Mouse (Mus musculus) limb, embryonic 14.5 days (tissue): ENCODE data around the gene Pax6. TPM values are rescaled to one million over a fixed set of nuclear protein-coding genes. Genes with fewer than 3 reads are reported as not detected.

Source experiments
- ATAC-seq: fragments of 200-750 bp; cut with Nextera tagmentation; 2 replicates; pipeline ENCODE4 v1.8.0; 2017; ENCODE audit warnings: low read depth, moderate number of reproducible peaks, moderate TSS enrichment; ENCODE audit not compliant: low FRiP score
- DNase-seq: peaks from one replicate; pipeline ENCODE4 v3.0.0-alpha.2; 2015; ENCODE audit warnings: low spot score
- H3K27ac ChIP-seq: fragments of 300-500 bp; sonication (generic); replicated peaks from 2 replicates; pipeline ENCODE4 v1.5.1; 2014; ENCODE audit warnings: low read depth, mild to moderate bottlenecking, low read length, moderate library complexity, mixed read lengths
- H3K27me3 ChIP-seq: fragments of 300-500 bp; sonication (generic); 2 replicates; pipeline ENCODE4 v1.6.1; 2014; ENCODE audit warnings: low read length, mixed read lengths; ENCODE audit not compliant: control insufficient read depth, insufficient read depth
- H3K36me3 ChIP-seq: fragments of 300-500 bp; sonication (generic); 2 replicates; pipeline ENCODE4 v1.6.1; 2014; ENCODE audit warnings: mild to moderate bottlenecking, low read length, moderate library complexity, mixed read lengths; ENCODE audit not compliant: control insufficient read depth, insufficient read depth
- H3K4me1 ChIP-seq: fragments of 300-500 bp; sonication (generic); 2 replicates; pipeline ENCODE4 v1.6.1; 2014; ENCODE audit warnings: antibody characterized with exemption, low read length, mixed read lengths; ENCODE audit not compliant: control insufficient read depth, insufficient read depth
- H3K4me2 ChIP-seq: fragments of 300-500 bp; sonication (generic); replicated peaks from 2 replicates; pipeline ENCODE4 v1.6.1; 2014; ENCODE audit warnings: low read depth, mild to moderate bottlenecking, low read length, moderate library complexity; ENCODE audit not compliant: severe bottlenecking
- H3K4me3 ChIP-seq: fragments of 300-500 bp; sonication (generic); replicated peaks from 2 replicates; pipeline ENCODE4 v1.5.1; 2014; ENCODE audit warnings: low read length
- H3K9ac ChIP-seq: fragments of 300-500 bp; sonication (generic); 2 replicates; pipeline ENCODE4 v1.6.1; 2014; ENCODE audit warnings: mild to moderate bottlenecking, low read depth, low read length, moderate library complexity; ENCODE audit not compliant: severe bottlenecking
- H3K9me3 ChIP-seq: fragments of 300-500 bp; sonication (generic); 2 replicates; pipeline ENCODE4 v1.6.1; 2016; ENCODE audit warnings: low read length; ENCODE audit not compliant: control insufficient read depth
- POLR2A ChIP-seq: fragments of 200-500 bp; IDR thresholded peaks from 2 replicates; pipeline ENCODE4 v1.8.0; 2012; ENCODE audit warnings: inconsistent platforms, mild to moderate bottlenecking, moderate library complexity, borderline replicate concordance; ENCODE audit not compliant: insufficient read depth, insufficient read length; ENCODE audit errors: extremely low read depth
- WGBS: fragments of 180-500 bp; shearing (Covaris S2); extraction: QIAGEN DNeasy Blood & Tissue Kit; methylation state at CpG from one replicate; pipeline ENCODE4 v1.1.7; 2014; 5-methylcytosine and 5-hydroxymethylcytosine counted together
- polyA plus RNA-seq, 2 experiments: library from polyadenylated mRNA; depleted of rRNA in 1 of 2; stranded (reverse) in 1 of 2; unstranded in 1 of 2; fragments of >200 nt; fragmentation: Nextera tagmentation in 1 of 2; extraction: Ambion mirVana in 1 of 2; gene quantifications; 2 replicates each; pipeline versions ENCODE4 v1.2.1 to v1.2.3; 2012 to 2014

Gene Pax6
- polyA plus RNA-seq, 2 experiments, result 0.44 to 0.48 TPM

DNA sequence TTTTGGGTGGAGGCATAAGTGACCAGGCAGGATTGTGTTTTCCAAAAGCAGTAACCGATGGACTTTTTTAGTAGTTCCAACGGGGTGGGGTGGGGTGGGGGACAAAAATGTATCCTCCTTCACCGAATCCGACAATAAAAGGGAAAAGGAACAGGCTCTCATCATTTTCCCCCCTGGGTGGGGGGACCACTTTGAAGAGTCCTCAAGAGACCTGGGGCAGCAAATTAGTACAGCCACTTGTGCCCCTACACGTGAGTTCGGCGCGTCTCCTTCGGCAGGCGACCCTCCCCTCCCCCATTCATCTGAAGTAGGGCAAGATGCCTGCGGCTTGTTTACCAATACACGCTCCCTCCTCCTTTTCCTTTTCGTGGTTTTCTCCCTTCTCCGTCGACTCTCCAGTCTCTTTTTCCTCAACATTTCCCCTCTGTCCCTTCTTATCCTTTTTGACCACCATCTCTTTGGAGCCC is 20.6 kb downstream of the Pax6 start:
- H3K4me1 ChIP-seq, result 0 out of 2 replicates have a peak, but pooled peaks cover 5% of the 10 kb centered on the region
- WGBS, result 1% methylated on average over 15 of the region's 15 CpGs
- no peak overlapping the region for H3K9ac ChIP-seq
- H3K4me2 ChIP-seq, result no peak overlapping the region
- ATAC-seq, result no peak
- no peak for TF ChIP-seq POLR2A
- DNase-seq, result no peak
- no peak overlapping the region; the same call in 1 of the 2 replicates for H3K4me3 ChIP-seq
- no peaks in the 10 kb centered on the region for H3K36me3 ChIP-seq
- H3K9me3 ChIP-seq, result no peaks in the 10 kb centered on the region
- H3K27ac ChIP-seq, result no peak overlapping the region
- peaks cover 82% of the 10 kb centered on the region for H3K27me3 ChIP-seq

DNA sequence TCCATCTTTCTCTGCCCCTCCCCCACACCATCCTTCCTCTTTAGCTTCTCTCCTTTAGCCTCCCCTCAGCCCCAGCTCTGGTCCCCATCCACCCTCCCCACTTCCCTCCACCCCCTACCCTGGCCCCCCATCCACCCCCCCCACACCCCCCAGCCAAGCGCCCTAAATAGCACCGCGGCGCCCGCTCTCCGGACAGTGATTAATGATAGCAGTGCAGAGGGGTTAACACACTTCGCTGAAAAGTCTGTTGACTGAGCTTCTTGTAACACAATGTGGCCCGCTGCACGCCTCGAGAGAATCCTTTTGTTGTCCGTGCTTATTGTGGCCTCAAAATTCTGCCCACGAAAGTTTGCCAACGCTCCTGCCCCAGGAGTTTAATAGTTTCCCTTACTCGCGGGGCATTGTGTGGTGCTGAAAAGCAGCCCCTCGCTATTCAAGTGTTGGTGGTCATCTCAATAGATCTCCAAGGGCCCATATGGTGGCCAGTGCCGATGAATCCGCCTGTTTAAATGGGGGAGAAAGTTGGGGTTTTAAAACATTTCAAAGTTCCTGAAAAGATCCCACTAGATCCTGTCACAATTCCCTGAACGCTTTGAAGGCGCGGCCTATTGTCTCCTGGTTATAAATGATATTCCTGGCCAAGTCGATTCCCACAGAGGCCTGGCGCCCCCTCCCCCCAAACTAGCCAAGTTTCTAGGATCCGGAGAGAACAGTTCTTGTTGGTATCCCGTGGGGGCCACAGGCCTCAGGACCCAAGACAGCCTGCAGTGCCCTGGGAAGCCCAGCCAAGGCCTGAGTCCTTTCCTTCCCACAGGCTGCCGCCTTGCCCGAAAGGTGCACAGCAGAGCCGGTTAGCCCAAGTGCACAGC is 21.3 kb downstream of the Pax6 start:
- H3K4me3 ChIP-seq, result no peak overlapping the region; the same call in 1 of the 2 replicates

DNA sequence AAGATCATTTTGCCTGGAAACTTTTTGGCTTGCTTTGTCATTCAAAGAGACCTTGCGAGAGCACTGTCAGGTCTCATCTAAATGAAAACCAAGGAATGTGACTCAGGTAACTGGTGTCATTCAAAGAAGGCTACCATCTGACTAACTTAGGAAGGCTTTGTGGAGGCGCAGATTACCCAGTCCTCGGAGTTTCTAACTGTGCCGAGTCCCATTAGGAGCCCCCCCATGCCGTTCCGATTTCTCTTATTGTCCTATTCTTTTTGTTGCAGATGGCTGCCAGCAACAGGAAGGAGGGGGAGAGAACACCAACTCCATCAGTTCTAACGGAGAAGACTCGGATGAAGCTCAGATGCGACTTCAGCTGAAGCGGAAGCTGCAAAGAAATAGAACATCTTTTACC is 22.6 kb downstream of the Pax6 start:
- DNase-seq, result no peak
- Histone ChIP-seq H3K4me1 (0 out of 2 replicates have a peak, but pooled peaks cover 5% of the 10 kb centered on the region), H3K4me2 (no peak overlapping the region), H3K27ac (no peak overlapping the region), H3K4me3 (no peak overlapping the region), H3K9me3 (no peaks in the 10 kb centered on the region), H3K27me3 (peaks cover 64% of the 10 kb centered on the region), H3K9ac (no peak overlapping the region), H3K36me3 (no peaks in the 10 kb centered on the region)
- TF ChIP-seq POLR2A, result no peak
- ATAC-seq, result no peak
- WGBS, result 12% methylated on average over 10 of the region's 10 CpGs

More for the DNA sequence above, 21.3 kb downstream of the Pax6 start:
- 2% methylated on average over 28 of the region's 28 CpGs for WGBS
- Histone ChIP-seq H3K9ac (no peak overlapping the region), H3K27me3 (peaks cover 77% of the 10 kb centered on the region), H3K4me1 (0 out of 2 replicates have a peak, but pooled peaks cover 5% of the 10 kb centered on the region), H3K36me3 (no peaks in the 10 kb centered on the region), H3K4me2 (no peak overlapping the region), H3K27ac (no peak overlapping the region), H3K9me3 (no peaks in the 10 kb centered on the region)
- no peak for ATAC-seq
- DNase-seq, result no peak
- no peak for TF ChIP-seq POLR2A

DNA sequence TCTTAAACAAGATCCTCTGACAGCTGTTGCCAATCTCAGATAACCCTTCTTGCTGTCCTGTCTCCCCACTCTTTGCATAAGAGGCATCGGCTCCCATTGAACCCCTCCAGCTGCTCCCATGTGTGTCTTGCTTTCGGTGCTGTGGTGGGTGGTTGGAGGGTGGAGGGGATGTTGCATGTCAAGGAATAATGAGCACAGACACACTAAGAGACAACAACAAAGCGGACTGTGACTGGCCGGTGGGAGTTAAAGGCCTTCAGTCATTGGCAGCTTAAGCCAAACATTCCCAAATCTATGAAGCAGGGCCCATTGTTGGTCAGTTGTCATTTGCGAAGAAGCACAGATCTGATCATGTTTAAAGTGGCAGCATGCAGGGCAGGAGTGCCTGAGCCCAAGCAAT is 29.0 kb downstream of the Pax6 start:
- no peak overlapping the region for H3K4me3 ChIP-seq
- H3K9ac ChIP-seq, result no peak overlapping the region
- H3K4me1 ChIP-seq, result no peaks in the 10 kb centered on the region
- TF ChIP-seq POLR2A, result no peak
- no peak overlapping the region for H3K27ac ChIP-seq
- no peak overlapping the region for H3K4me2 ChIP-seq
- no peak for ATAC-seq
- H3K36me3 ChIP-seq, result no peaks in the 10 kb centered on the region; the same call in 1 of the 2 replicates
- DNase-seq, result no peak
- H3K27me3 ChIP-seq, result peaks cover 2% of the 10 kb centered on the region; the same call in 1 of the 2 replicates
- 89% methylated on average over 5 of the region's 5 CpGs for WGBS
- H3K9me3 ChIP-seq, result no peaks in the 10 kb centered on the region

DNA sequence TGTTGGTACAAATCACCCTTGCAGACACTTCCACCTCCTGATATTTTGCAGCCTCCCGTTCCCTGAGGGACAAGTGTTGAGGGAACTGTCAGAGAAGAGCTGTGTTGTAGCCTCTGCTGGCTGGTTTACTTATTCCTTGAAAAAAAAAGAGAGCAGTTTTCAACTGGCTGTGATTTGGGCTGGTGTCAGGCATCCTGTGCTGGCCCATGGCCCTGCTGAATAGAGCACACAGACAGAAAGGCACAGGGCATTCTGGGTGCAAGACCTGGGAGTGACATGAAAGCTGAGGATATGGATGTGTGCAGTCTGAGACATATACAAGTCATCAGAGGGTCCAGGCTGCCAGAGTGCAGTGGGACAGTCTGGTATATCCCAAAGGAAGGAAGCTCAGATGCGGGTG is 29.9 kb downstream of the Pax6 start:
- DNase-seq, result no peak
- no peak overlapping the region for H3K27ac ChIP-seq
- H3K9ac ChIP-seq, result no peak overlapping the region
- H3K27me3 ChIP-seq, result no peaks in the 10 kb centered on the region
- H3K4me1 ChIP-seq, result no peaks in the 10 kb centered on the region
- H3K9me3 ChIP-seq, result no peaks in the 10 kb centered on the region
- no peaks in the 10 kb centered on the region; the same call in 1 of the 2 replicates for H3K36me3 ChIP-seq
- H3K4me2 ChIP-seq, result no peak overlapping the region
- no peak for ATAC-seq
- 80% methylated on average over 2 of the region's 2 CpGs for WGBS
- no peak overlapping the region for H3K4me3 ChIP-seq
- no peak for TF ChIP-seq POLR2A
